Mouse (Mus musculus) liver, adult 2 months (tissue): ENCODE results near the gene Lin54. TPM values are rescaled to one million over a fixed set of nuclear protein-coding genes. Genes with fewer than 3 reads are reported as not detected.

Source experiments
- DNase-seq: peaks from one replicate; pipeline ENCODE4 v3.0.0-alpha.2; 2011; ENCODE audit warnings: low read depth, low spot score; ENCODE audit errors: extremely low read depth
- H3K27ac ChIP-seq: fragments of 200-500 bp; replicated peaks from 2 replicates; pipeline ENCODE4 v1.5.1; 2012; ENCODE audit warnings: low read depth, mild to moderate bottlenecking, control low read depth, inconsistent platforms, low read length; ENCODE audit not compliant: insufficient read depth
- H3K27me3 ChIP-seq: fragments of 200-500 bp; 2 replicates; pipeline ENCODE4 v1.6.1; 2012; ENCODE audit warnings: mild to moderate bottlenecking, moderate library complexity, low read length, inconsistent platforms; ENCODE audit not compliant: control insufficient read depth, insufficient read depth
- H3K36me3 ChIP-seq: fragments of 200-500 bp; 2 replicates; pipeline ENCODE4 v1.6.1; 2012; ENCODE audit warnings: low read length, inconsistent platforms; ENCODE audit not compliant: control insufficient read depth, insufficient read depth
- H3K4me1 ChIP-seq: fragments of 200-500 bp; 2 replicates; pipeline ENCODE4 v1.6.1; 2011; ENCODE audit warnings: low read length; ENCODE audit not compliant: control insufficient read depth, insufficient read depth
- H3K4me3 ChIP-seq: fragments of 200-500 bp; 2 replicates; pipeline ENCODE4 v1.5.1; 2011; ENCODE audit warnings: low read depth, mild to moderate bottlenecking, control low read depth, low read length, moderate library complexity; ENCODE audit not compliant: insufficient read depth
- H3K79me2 ChIP-seq: fragments of 200-500 bp; 2 replicates; pipeline ENCODE4 v1.6.1; 2012; ENCODE audit warnings: inconsistent platforms, mild to moderate bottlenecking, low read length, moderate library complexity; ENCODE audit not compliant: control insufficient read depth, insufficient read depth
- H3K9ac ChIP-seq: fragments of 200-500 bp; 2 replicates; pipeline ENCODE4 v1.6.1; 2012; ENCODE audit warnings: low read depth, mild to moderate bottlenecking, control low read depth, inconsistent platforms, low read length
- CTCF ChIP-seq: fragments of 200-500 bp; IDR thresholded peaks from 2 replicates; pipeline ENCODE4 v1.5.1; 2011; ENCODE audit warnings: low read depth, low read length, control low read depth
- POLR2A ChIP-seq: fragments of 200-500 bp; IDR thresholded peaks from 2 replicates; pipeline ENCODE4 v1.6.1; 2011; ENCODE audit warnings: low read length, control low read depth; ENCODE audit not compliant: insufficient read depth; ENCODE audit errors: extremely low read depth
- whole genome bisulfite sequencing: fragments of 180-500 bp; shearing (Covaris S2); methylation state at CpG from one replicate; pipeline ENCODE4 v1.1.7; 2018; 5-methylcytosine and 5-hydroxymethylcytosine counted together
- polyA plus RNA-seq: library from polyadenylated mRNA; depleted of rRNA; stranded (reverse); fragments of >200 nt; gene quantifications from 2 replicates; pipeline ENCODE4 v1.2.3, GENCODE M21; 2012
- total RNA-seq: library from RNA; depleted of rRNA; stranded (reverse); fragments of >200 nt; gene quantifications from 2 replicates; pipeline ENCODE4 v1.2.3, GENCODE M21; 2014

The Lin54 gene
- total and polyA plus RNA-seq, 2 experiments = 3.5 to 5.7 TPM

DNA sequence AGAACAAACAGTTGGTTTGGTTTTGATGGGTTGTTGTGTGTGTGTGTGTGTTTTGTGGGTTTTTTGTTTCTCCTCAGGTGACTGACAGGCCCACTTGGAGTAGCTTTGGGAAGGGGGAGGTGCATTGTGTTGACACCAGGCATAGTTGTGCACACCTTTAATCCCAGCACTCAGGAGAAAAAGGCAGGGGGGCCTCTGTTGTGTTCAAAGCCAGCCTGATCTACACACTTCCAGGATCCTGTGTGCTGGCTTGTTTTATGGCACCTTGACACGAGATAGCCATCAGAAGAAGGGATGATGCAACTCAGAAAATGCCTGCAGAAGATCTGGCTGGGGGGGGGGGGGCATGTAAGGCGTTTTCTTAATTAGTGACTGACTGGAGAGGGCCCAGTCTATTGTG is 69.5 kb downstream of the Lin54 start:
- Histone ChIP-seq H3K4me3 (no peak overlapping the region), H3K27me3 (no peaks in the 10 kb centered on the region), H3K79me2 (peaks cover 10% of the 10 kb centered on the region; the same call in 1 of the 2 replicates), H3K4me1 (peaks cover 10% of the 10 kb centered on the region), H3K36me3 (peaks cover 11% of the 10 kb centered on the region; the same call in 1 of the 2 replicates), H3K9ac (no peak overlapping the region), H3K27ac (no peak overlapping the region)
- TF ChIP-seq POLR2A (no peak), CTCF (no peak)
- no peak for DNase-seq
- WGBS = 70% methylated on average over 2 of the region's 2 CpGs

DNA sequence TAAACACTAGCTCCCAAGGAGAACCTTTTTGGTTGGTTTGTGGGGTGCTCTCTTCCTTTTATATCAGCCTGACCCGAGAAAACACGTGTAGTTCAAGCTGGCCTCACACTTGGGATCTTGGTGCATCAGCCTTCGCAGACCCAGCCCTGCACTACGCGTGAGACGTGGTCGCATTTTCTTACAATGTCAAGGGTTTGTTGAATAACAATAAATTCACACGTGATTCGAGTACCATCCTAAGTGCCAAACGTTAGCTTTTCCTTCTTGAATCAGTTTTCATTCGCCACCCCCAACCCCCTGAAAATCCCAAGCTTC is 70.4 kb downstream of the Lin54 start:
- DNase-seq = no peak
- Histone ChIP-seq H3K36me3 (peaks cover 13% of the 10 kb centered on the region; the same call in 1 of the 2 replicates), H3K4me1 (peaks cover 10% of the 10 kb centered on the region), H3K27me3 (no peaks in the 10 kb centered on the region), H3K27ac (peak overlapping the region; percentile 76), H3K4me3 (peak overlapping the region; percentile 83), H3K79me2 (peaks cover 10% of the 10 kb centered on the region; the same call in 1 of the 2 replicates), H3K9ac (peak overlapping the region; percentile 89)
- TF ChIP-seq POLR2A (no peak), CTCF (no peak)
- WGBS = 2% methylated on average over 11 of the region's 11 CpGs

DNA sequence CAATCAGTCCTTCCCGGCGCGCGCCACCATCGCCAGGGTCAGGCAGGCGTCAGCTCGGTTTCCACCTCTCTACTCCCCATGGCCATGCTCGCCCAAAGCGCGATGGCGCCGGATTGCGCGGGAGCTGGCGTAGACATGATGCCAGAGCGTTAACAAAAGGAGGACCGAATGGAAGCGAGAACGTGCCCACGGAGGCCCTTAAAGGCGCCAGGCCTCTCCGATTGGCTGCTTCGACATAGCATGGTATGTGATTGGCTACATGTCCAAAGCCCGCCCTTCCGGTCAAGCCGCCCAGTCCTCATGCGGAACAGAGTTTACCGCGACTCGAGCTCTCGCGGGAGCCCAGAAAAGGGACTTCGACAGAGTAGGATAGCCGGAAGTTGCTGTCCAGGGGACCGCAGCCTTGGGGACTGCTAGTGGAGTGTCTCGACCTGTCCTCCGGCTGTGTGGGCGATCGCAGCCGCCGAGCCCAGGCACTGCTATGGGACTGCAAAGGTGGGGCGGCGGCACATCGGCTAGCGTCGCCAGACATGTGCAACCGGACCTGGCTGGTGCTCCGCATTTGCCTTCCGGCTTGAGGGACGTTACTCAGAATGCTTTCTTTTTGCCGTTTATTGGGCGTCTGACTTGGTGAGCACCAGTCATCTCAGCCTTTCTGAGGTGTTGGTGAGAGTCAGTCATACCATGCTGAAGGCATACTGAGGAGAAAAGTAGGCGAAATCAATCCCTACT is 70.9 kb downstream of the Lin54 start:
- H3K4me1 ChIP-seq = peaks cover 10% of the 10 kb centered on the region
- H3K27me3 ChIP-seq = no peaks in the 10 kb centered on the region
- under 1% methylated on average over 53 of the region's 53 CpGs for WGBS
- TF ChIP-seq CTCF (no peak), POLR2A (peak; percentile 71)
- H3K36me3 ChIP-seq = peaks cover 13% of the 10 kb centered on the region; the same call in 1 of the 2 replicates
- peak; percentile 97 for DNase-seq
- H3K9ac ChIP-seq = peak overlapping the region; percentile 89
- H3K4me3 ChIP-seq = peak overlapping the region; percentile 83
- peak overlapping the region; percentile 76 for H3K27ac ChIP-seq
- H3K79me2 ChIP-seq = peaks cover 10% of the 10 kb centered on the region; the same call in 1 of the 2 replicates

DNA sequence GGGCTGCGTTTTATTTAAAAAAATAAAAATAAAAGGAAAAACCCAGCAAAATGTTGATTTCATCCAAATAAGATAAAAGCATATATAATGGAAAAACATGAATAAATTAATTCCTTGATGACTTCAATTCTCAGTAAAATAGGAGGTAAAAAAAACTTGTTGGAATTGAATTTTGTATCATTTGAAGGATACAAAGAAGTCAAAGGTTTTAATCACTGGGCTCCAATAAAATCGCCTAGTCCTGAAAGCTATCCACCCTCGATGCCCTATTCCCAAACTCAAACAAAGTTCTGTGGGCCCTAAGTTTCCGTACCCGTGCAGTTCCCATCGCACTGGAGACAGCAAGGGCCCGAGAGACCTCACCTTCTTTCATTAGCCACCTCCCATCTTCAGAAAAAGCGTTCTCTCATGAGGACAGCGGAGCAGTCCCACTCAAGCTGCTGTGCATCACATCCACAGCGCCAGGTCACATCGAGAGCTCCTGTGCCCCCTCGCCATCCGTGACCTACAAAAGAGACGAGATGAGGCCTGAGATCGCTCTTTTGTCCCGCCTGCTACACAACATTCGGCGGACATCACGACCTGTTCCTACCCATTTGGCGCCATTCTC is 71.6 kb downstream of the Lin54 start:
- H3K79me2 ChIP-seq = peaks cover 10% of the 10 kb centered on the region; the same call in 1 of the 2 replicates

DNA sequence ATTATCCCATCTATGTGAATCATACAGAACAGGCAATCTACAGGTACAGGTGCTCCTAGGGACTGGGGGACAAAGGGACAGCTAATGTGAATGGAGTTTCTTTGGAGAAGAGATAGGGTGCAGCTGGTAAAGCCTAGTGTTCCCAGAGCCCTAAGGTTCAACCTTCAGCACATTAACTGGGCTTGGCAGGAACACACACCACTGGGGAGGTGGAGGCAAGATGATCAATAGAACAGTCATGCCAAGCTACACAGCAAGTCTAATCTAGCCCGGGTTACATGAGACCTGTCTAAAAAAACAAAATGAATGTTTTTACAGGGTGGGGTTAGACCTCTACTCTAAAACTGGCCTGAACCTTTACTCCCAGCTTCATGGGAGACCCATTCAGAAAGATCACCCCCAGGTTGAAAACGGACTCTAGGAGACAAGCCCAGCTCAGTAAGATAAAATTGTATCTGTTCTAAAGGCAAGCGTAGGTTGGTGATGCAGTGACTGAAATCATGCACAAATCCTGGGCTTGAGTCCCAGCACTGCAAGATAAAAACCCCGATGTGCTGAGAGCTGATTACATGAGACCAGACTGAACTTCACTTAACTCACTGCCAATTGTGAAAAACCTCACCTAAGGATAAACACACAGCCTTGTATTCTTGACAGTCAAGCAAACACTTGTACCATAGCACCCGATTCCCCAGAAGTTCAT is 72.3 kb downstream of the Lin54 start:
- peak overlapping the region; percentile 47 for H3K4me3 ChIP-seq

More for the DNA sequence above, 71.6 kb downstream of the Lin54 start:
- Histone ChIP-seq H3K27ac (peak overlapping the region; percentile 29), H3K36me3 (peaks cover 13% of the 10 kb centered on the region; the same call in 1 of the 2 replicates), H3K9ac (peak overlapping the region; percentile 62), H3K27me3 (no peaks in the 10 kb centered on the region), H3K4me3 (peak overlapping the region; percentile 64), H3K4me1 (peaks cover 13% of the 10 kb centered on the region)
- TF ChIP-seq CTCF = no peak
- TF ChIP-seq POLR2A = no peak
- under 1% methylated on average over 20 of the region's 20 CpGs for WGBS
- no peak for DNase-seq

More for the DNA sequence above, 72.3 kb downstream of the Lin54 start:
- Histone ChIP-seq H3K9ac (peak overlapping the region; percentile 53), H3K27me3 (no peaks in the 10 kb centered on the region), H3K36me3 (peaks cover 13% of the 10 kb centered on the region; the same call in 1 of the 2 replicates), H3K27ac (peak overlapping the region; percentile 91), H3K4me1 (peaks cover 15% of the 10 kb centered on the region), H3K79me2 (peaks cover 13% of the 10 kb centered on the region; the same call in 1 of the 2 replicates)
- TF ChIP-seq CTCF = no peak
- no peak for TF ChIP-seq POLR2A
- 3% methylated on average over 5 of the region's 5 CpGs for WGBS
- peak; percentile 90 for DNase-seq
